Mouse (Mus musculus) myocyte (in vitro differentiated cells): ENCODE data around the gene Nr1h4. TPM values are rescaled to one million over a fixed set of nuclear protein-coding genes. Genes with fewer than 3 reads are reported as not detected.

Source experiments
- H3K27me3 ChIP-seq: one replicate; pipeline ENCODE4 v1.6.1; 2011; ENCODE audit not compliant: control insufficient read depth, insufficient read depth, insufficient read length
- H3K36me3 ChIP-seq: one replicate; pipeline ENCODE4 v1.6.1; 2011; ENCODE audit not compliant: control insufficient read depth, insufficient read depth
- H3K4me2 ChIP-seq: one replicate; pipeline ENCODE4 v1.6.1; 2011; ENCODE audit warnings: low read depth, control low read depth
- H3K4me3 ChIP-seq: one replicate; pipeline ENCODE4 v1.5.1; 2011; ENCODE audit warnings: mild to moderate bottlenecking, control low read depth, moderate library complexity
- H3K79me2 ChIP-seq: one replicate; pipeline ENCODE4 v1.6.1; 2011; ENCODE audit not compliant: control insufficient read depth, insufficient read depth
- H3ac ChIP-seq: one replicate; pipeline ENCODE4 v1.6.1; 2011; ENCODE audit not compliant: control insufficient read depth, insufficient read length
- CEBPB ChIP-seq: IDR thresholded peaks from 2 replicates; pipeline ENCODE4 v1.6.1; 2011; ENCODE audit warnings: mild to moderate bottlenecking, moderate library complexity; ENCODE audit not compliant: poor library complexity, insufficient read depth, severe bottlenecking
- E2F4 ChIP-seq: IDR thresholded peaks from one replicate; pipeline ENCODE4 v1.6.1; 2011; ENCODE audit warnings: mild to moderate bottlenecking, control low read depth, moderate library complexity; ENCODE audit not compliant: insufficient read depth
- MAX ChIP-seq: IDR thresholded peaks from one replicate; pipeline ENCODE4 v1.6.1; 2011; ENCODE audit warnings: low read depth, mild to moderate bottlenecking, control low read depth
- MYOD1 ChIP-seq, 3 experiments: IDR thresholded peaks; one replicate each; pipeline ENCODE4 v1.6.1; 2011; ENCODE audit warnings: control low read depth in 2 of 3, low read depth in 2 of 3, mild to moderate bottlenecking in 2 of 3, moderate library complexity in 1 of 3; ENCODE audit not compliant: insufficient read length in 2 of 3, control insufficient read depth in 1 of 3
- MYOG ChIP-seq, 3 experiments: IDR thresholded peaks; one replicate each; pipeline ENCODE4 v1.6.1; 2011; ENCODE audit warnings: control low read depth in 2 of 3, low read depth in 2 of 3, mild to moderate bottlenecking in 2 of 3; ENCODE audit not compliant: insufficient read length in 2 of 3, control insufficient read depth in 1 of 3, insufficient read depth in 1 of 3
- POLR2A ChIP-seq: IDR thresholded peaks from one replicate; pipeline ENCODE4 v1.6.1; 2011; ENCODE audit warnings: low read depth, mild to moderate bottlenecking, control low read depth, moderate library complexity; ENCODE audit not compliant: insufficient read length
- POLR2AphosphoS2 ChIP-seq: IDR thresholded peaks from one replicate; pipeline ENCODE4 v1.6.1; 2011; ENCODE audit warnings: low read depth, control low read depth; ENCODE audit not compliant: insufficient read length
- REST ChIP-seq: IDR thresholded peaks from one replicate; pipeline ENCODE4 v1.6.1; 2011; ENCODE audit warnings: mild to moderate bottlenecking, control low read depth, moderate library complexity; ENCODE audit not compliant: insufficient read depth, insufficient read length
- SRF ChIP-seq: IDR thresholded peaks from one replicate; pipeline ENCODE4 v1.6.1; 2011; ENCODE audit warnings: low read depth; ENCODE audit not compliant: control insufficient read depth, insufficient read length
- TCF12 ChIP-seq: IDR thresholded peaks from one replicate; pipeline ENCODE4 v1.6.1; 2011; ENCODE audit warnings: mild to moderate bottlenecking, control low read depth; ENCODE audit not compliant: poor library complexity, insufficient read depth, severe bottlenecking
- TCF3 ChIP-seq: IDR thresholded peaks from one replicate; pipeline ENCODE4 v1.6.1; 2011; ENCODE audit warnings: low read depth, control low read depth; ENCODE audit not compliant: insufficient read length
- USF1 ChIP-seq: IDR thresholded peaks from one replicate; pipeline ENCODE4 v1.6.1; 2011; ENCODE audit warnings: low read depth, mild to moderate bottlenecking, control low read depth, moderate library complexity
- polyA plus RNA-seq: library from polyadenylated mRNA; unstranded; fragments of >200 nt; fragmentation: generic; extraction: Trizol; gene quantifications from one replicate; pipeline ENCODE4 v1.2.1, GENCODE M21; 2012; ENCODE audit warnings: missing spikeins

The Nr1h4 gene
- polyA plus RNA-seq, 1 experiment: not detected

GRCm38 (mm10) chr10:89461856-89462507 lies 71.4 kb downstream of the Nr1h4 start:
- no peaks in the 10 kb centered on the region for H3K79me2 ChIP-seq
- no peak for TF ChIP-seq TCF12
- H3K36me3 ChIP-seq: no peaks in the 10 kb centered on the region
- no peak overlapping the region for H3ac ChIP-seq
- peak overlapping the region; percentile 60 for H3K4me2 ChIP-seq
- H3K27me3 ChIP-seq: no peaks in the 10 kb centered on the region
- no peak overlapping the region for H3K4me3 ChIP-seq

- TF ChIP-seq MAX (no peak), MYOG (IDR thresholded peaks at IDR 0.05; ENCODE audit: control insufficient read depth in 1 of 3, insufficient read depth in 1 of 3, insufficient read length in 2 of 3, low read depth in 2 of 3) (no peak), TCF12 (no peak), SRF (no peak), POLR2A (no peak), MYOD1 (IDR thresholded peaks at IDR 0.05; ENCODE audit: control insufficient read depth in 1 of 3, insufficient read length in 2 of 3, low read depth in 2 of 3) (no peak), E2F4 (no peak), REST (no peak), POLR2AphosphoS2 (no peak), CEBPB (no peak), USF1 (no peak)
- H3ac ChIP-seq: no peak overlapping the region
- no peak overlapping the region for H3K4me2 ChIP-seq
- no peaks in the 10 kb centered on the region for H3K27me3 ChIP-seq
- no peaks in the 10 kb centered on the region for H3K79me2 ChIP-seq
- no peaks in the 10 kb centered on the region for H3K36me3 ChIP-seq
- no peak overlapping the region for H3K4me3 ChIP-seq
These were observed 72.4 kb downstream of the Nr1h4 start for GRCm38 (mm10) chr10:89460972-89461371.

DNA sequence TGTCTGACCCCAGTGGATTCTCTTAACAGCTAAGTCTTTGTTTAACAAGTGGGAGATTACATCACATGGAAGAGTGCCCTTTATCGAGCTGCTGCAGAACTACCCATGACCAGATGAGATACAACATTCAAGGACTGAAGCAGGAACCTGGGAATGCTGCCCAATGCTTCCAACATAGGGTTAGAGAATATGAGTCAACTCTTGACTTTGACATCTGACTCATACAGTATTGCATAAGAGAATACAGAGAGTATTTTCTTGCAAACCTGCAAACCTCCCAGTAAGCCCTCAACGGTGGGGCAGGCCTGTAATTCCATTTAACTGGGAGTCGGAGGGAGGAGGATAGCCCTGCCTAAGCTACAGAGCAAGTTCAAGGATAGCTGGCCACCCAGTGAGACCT lies 74.6 kb downstream of the Nr1h4 start:
- TF ChIP-seq CEBPB (peak; percentile 52; the same call in 1 of the 2 replicates), TCF12 (no peak)

DNA sequence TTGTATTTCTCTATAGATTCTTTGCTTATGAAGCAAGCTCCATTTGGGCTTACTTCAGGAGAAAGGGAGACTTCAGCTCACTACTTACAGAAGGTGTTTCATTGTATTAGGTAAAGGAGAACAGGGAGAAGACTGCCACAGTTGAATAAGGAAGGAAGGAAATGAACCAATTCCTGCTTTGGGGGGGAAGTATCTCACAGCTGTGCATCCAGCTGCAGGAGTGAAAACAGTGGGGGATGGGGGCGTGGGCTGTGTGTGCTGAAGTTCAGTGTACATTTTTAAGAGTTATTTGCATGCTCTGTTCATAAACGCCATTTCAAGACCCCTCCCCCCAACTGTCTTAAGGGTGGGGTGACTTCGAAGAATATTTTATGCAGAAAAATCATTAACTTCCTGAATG lies 79.6 kb downstream of the Nr1h4 start:
- no peak for TF ChIP-seq POLR2AphosphoS2
- no peak for TF ChIP-seq MAX
- TF ChIP-seq TCF12: no peak
- TF ChIP-seq SRF: no peak
- no peak for TF ChIP-seq MYOD1 (IDR thresholded peaks at IDR 0.05; ENCODE audit: control insufficient read depth in 1 of 3, insufficient read length in 2 of 3, low read depth in 2 of 3)
- TF ChIP-seq TCF3: no peak
- TF ChIP-seq CEBPB: no peak
- no peak for TF ChIP-seq E2F4
- no peak for TF ChIP-seq USF1
- TF ChIP-seq REST: no peak
- no peak for TF ChIP-seq MYOG (IDR thresholded peaks at IDR 0.05; ENCODE audit: control insufficient read depth in 1 of 3, insufficient read depth in 1 of 3, insufficient read length in 2 of 3, low read depth in 2 of 3)
- TF ChIP-seq POLR2A: no peak
- H3K36me3 ChIP-seq: no peaks in the 10 kb centered on the region
- H3K4me3 ChIP-seq: no peak overlapping the region
- no peaks in the 10 kb centered on the region for H3K79me2 ChIP-seq
- no peak overlapping the region for H3K4me2 ChIP-seq
- no peak overlapping the region for H3ac ChIP-seq
- H3K27me3 ChIP-seq: no peaks in the 10 kb centered on the region

More for the DNA sequence above, 74.6 kb downstream of the Nr1h4 start:
- no peaks in the 10 kb centered on the region for H3K36me3 ChIP-seq
- no peak overlapping the region for H3ac ChIP-seq
- no peaks in the 10 kb centered on the region for H3K79me2 ChIP-seq
- no peaks in the 10 kb centered on the region for H3K27me3 ChIP-seq
- H3K4me2 ChIP-seq: no peak overlapping the region
- no peak overlapping the region for H3K4me3 ChIP-seq

DNA sequence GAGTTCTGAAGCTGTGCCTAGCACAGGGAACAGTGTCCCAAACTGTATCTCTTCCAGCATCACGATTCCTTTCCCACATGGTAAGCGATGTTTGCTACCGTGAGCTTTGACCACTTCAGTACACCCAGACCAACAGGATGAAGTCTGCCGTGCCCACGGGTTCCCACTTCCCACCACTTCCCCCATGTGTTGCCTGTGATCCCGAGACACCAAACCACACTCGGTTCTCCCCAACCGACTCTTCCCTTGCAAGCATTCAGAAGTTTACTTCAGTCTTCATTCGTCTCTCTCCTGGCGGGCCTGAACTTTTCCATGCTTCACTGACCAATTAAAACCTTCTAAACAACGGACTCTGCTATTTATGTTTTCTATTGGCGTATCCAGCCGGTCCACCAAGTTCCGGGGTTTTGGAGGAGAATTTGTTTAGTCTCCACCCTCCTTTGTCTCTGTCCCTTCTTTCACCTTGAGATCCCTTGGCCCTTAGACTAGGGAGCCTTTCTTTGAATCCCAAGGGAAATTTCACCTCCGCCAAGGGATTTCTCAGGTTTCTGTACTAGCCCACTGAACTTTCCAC lies 80.2 kb downstream of the Nr1h4 start:
- no peak overlapping the region for H3K4me3 ChIP-seq
- TF ChIP-seq REST (no peak), MYOD1 (IDR thresholded peaks at IDR 0.05; ENCODE audit: control insufficient read depth in 1 of 3, insufficient read length in 2 of 3, low read depth in 2 of 3) (no peak), E2F4 (no peak), TCF3 (no peak), MYOG (IDR thresholded peaks at IDR 0.05; ENCODE audit: control insufficient read depth in 1 of 3, insufficient read depth in 1 of 3, insufficient read length in 2 of 3, low read depth in 2 of 3) (no peak), MAX (no peak), POLR2AphosphoS2 (no peak)
- no peak overlapping the region for H3K4me2 ChIP-seq
- no peaks in the 10 kb centered on the region for H3K79me2 ChIP-seq
- H3ac ChIP-seq: no peak overlapping the region
- H3K36me3 ChIP-seq: no peaks in the 10 kb centered on the region
- no peaks in the 10 kb centered on the region for H3K27me3 ChIP-seq
